In the genomic region with DNA sequence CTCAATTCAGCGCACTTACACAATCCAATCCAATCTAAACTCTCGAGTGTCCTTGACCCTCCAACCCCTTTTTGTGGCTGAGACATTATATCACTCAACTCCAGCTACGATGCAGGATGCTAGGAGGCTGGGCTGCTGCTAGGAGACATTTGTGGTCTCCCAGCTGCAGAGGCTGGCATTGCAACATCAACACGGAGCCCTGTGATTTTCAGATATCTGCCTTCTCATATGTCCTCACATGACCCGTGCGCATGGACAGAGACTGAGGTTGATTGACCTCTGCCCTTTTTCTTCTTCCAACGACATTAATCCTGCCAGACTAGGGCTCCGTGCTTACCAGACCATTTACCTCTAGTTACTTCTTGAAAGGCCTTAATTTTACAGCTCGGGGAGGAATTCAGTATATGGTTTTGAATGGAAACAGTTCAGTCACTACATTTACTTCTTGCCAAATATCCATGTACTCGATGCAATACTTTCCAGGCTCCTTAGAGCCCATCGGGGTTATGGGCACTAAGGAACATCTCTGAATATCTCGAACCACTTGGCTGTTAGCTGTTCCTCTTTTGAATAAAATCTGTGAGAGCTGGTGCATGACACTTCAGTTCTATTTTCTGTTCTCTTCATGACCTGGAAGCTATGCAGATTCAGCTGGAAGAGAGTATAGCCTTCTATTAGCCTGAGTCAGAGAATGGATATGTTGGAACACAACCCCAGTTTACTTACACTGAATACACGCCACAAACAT, we compare ENCODE assay signal across 18 mouse cellular contexts. TPM values are rescaled to one million over a fixed set of nuclear protein-coding genes. Genes with fewer than 3 reads are reported as not detected.
DNase-seq lines count a peak whose midpoint lies in the region; ATAC-seq and TF ChIP-seq lines count a peak whose summit lies in the region.
"Had no signal": no experiment of that assay in that cellular context is flagged by ENCODE, and none has a peak within 500 bp of the region (broad histone marks: within the 10 kb centered on the region; RNA-seq: fewer than 3 reads in every experiment).

No protein-coding gene starts in this region.

- no peak for TF ChIP-seq CTCF in gastrocnemius, adult 2 months (IDR thresholded peaks at IDR 0.05)

- no peak overlapping the region for H3K4me2 ChIP-seq in midbrain, embryonic 11.5 days
- H3K4me2 ChIP-seq: neural tube, embryonic 12.5 days had no signal

- WGBS in midbrain, embryonic 11.5 days = 83% methylated on average over 13 of the region's 13 CpGs
- WGBS in midbrain, embryonic 10.5 days = 87% methylated on average over 13 of the region's 13 CpGs

- H3K9me3 ChIP-seq in midbrain, embryonic 11.5 days (ENCODE audit: control insufficient read depth, low read length) = no peaks in the 10 kb centered on the region
- H3K9me3 ChIP-seq in midbrain, embryonic 10.5 days (replicated peaks) = peaks cover 4% of the 10 kb centered on the region; the same call in 1 of the 2 replicates
- H3K9me3 ChIP-seq: embryonic facial prominence, embryonic 10.5 days; neural tube, embryonic 12.5 days had no signal

- no peak for ATAC-seq in midbrain, embryonic 11.5 days (ENCODE audit: low FRiP score)
- ATAC-seq: inflammation-experienced regulatory T-cells, adult 6 months; midbrain, embryonic 16.5 days; Patski had no signal

- intact Hi-C loops in gastrocnemius, adult 2 months (cut with DNase I) = no loop called here
- intact Hi-C loops in gastrocnemius, postnatal 14 days (cut with DNase I; ENCODE audit: low total_unique reads) = no loop called here

- peak; percentile 37 for DNase-seq in gastrocnemius, adult 2 months
- no peak for DNase-seq in gastrocnemius, postnatal 14 days
- peak; percentile 67 for DNase-seq in midbrain, embryonic 11.5 days (ENCODE audit: low spot score, missing footprints)
- DNase-seq in midbrain, embryonic 10.5 days (ENCODE audit: low spot score) = no peak
- peak; percentile 69 for DNase-seq in kidney, adult 9 months
- DNase-seq in skeletal muscle tissue, adult 2 months (ENCODE audit: low read depth, low spot score) = peak; percentile 18
- no peak for DNase-seq in cerebellum, adult 9-11 months
- no peak for DNase-seq in adipocyte (ENCODE audit: low spot score)
- DNase-seq: cerebellum, adult 8-10 months; heart, postnatal 36 days; layer of hippocampus, adult 9-11 months; left cerebral cortex, postnatal 4 days; spleen, adult 18-20 months had no signal

- H3K4me3 ChIP-seq in gastrocnemius, adult 2 months = no peak overlapping the region
- no peak overlapping the region for H3K4me3 ChIP-seq in midbrain, embryonic 11.5 days (ENCODE audit: low read depth, low read length)
- H3K4me3 ChIP-seq in midbrain, embryonic 10.5 days = no peak overlapping the region
- H3K4me3 ChIP-seq: embryonic facial prominence, embryonic 10.5 days; neural tube, embryonic 12.5 days had no signal

- H3K4me1 ChIP-seq in midbrain, embryonic 11.5 days (ENCODE audit: control insufficient read depth, insufficient read depth, low read length) = no peaks in the 10 kb centered on the region
- H3K4me1 ChIP-seq in midbrain, embryonic 10.5 days = no peaks in the 10 kb centered on the region
- H3K4me1 ChIP-seq: embryonic facial prominence, embryonic 10.5 days; neural tube, embryonic 12.5 days had no signal

- H3K27me3 ChIP-seq in midbrain, embryonic 11.5 days (ENCODE audit: control insufficient read depth, insufficient read depth, low read length) = no peaks in the 10 kb centered on the region
- no peaks in the 10 kb centered on the region for H3K27me3 ChIP-seq in midbrain, embryonic 10.5 days (ENCODE audit: low read depth, poor library complexity, severe bottlenecking)
- H3K27me3 ChIP-seq: neural tube, embryonic 12.5 days; Patski had no signal

- H3K9ac ChIP-seq in midbrain, embryonic 11.5 days (ENCODE audit: low read length) = no peak overlapping the region
- H3K9ac ChIP-seq: neural tube, embryonic 12.5 days had no signal

- H3K36me3 ChIP-seq in midbrain, embryonic 11.5 days (ENCODE audit: control insufficient read depth, insufficient read depth, low read length) = no peaks in the 10 kb centered on the region
- H3K36me3 ChIP-seq in midbrain, embryonic 10.5 days = no peaks in the 10 kb centered on the region
- H3K36me3 ChIP-seq: embryonic facial prominence, embryonic 10.5 days; neural tube, embryonic 12.5 days had no signal

- H3K27ac ChIP-seq in gastrocnemius, adult 2 months = peak overlapping the region; percentile 68
- no peak overlapping the region for H3K27ac ChIP-seq in midbrain, embryonic 11.5 days (ENCODE audit: low read depth, low read length)
- H3K27ac ChIP-seq in midbrain, embryonic 10.5 days (replicated peaks) = no peak overlapping the region
- H3K27ac ChIP-seq: embryonic facial prominence, embryonic 10.5 days; neural tube, embryonic 12.5 days had no signal

RNA-seq across cellular contexts. Expression of gene Tlk1, which starts 52.0 kb away (rescaled TPM):
- total RNA-seq in gastrocnemius, adult 2 months (2021) = 10 to 100 TPM; 39.1 to 46.5 TPM
- total RNA-seq in gastrocnemius, postnatal 14 days (2021) = 10 to 100 TPM; 26.7 to 31.5 TPM
- 44.6 and 45.2 TPM in 2 replicates for polyA plus RNA-seq in midbrain, embryonic 11.5 days (2014; fragmentation: Nextera tagmentation; extraction: Ambion mirVana)
- 30.1 and 30.5 TPM in 2 replicates for polyA plus RNA-seq in midbrain, embryonic 10.5 days (2016; fragmentation: Nextera tagmentation; extraction: Ambion mirVana)

Comparison
In these comparisons a context has a peak if more than half of its experiments do, and no peak if none do; other contexts are left out.
1. DNase-seq: peak in gastrocnemius, adult 2 months (single experiment), midbrain, embryonic 11.5 days (single experiment), kidney, adult 9 months (single experiment) and skeletal muscle tissue, adult 2 months (single experiment); none in gastrocnemius, postnatal 14 days (single experiment), midbrain, embryonic 10.5 days (single experiment), cerebellum, adult 9-11 months (single experiment) and adipocyte (single experiment).